Mouse (Mus musculus): ENCODE results near the gene 4933411K16Rik.
A peak's percentile ranks its signal among the peaks of the same experiment; 100 is the strongest.

4933411K16Rik gene

GRCm38 (mm10) chr19:42051948-42052347 lies at the start of gene 4933411K16Rik:
TSS of gene 4933411K16Rik (plus strand) at chr19:42052248.
- DNase-seq, result no peak

- DNase-seq, result no peak
Observed at GRCm38 (mm10) chr19:42004258-42004657, 47.8 kb upstream of the 4933411K16Rik start.

GRCm38 (mm10) chr19:42005616-42006015 lies 46.4 kb upstream of the 4933411K16Rik start:
- no peak for DNase-seq

GRCm38 (mm10) chr19:42006568-42006967 lies 45.5 kb upstream of the 4933411K16Rik start:
- no peak for DNase-seq

- DNase-seq, result no peak
Observed at GRCm38 (mm10) chr19:42008586-42008985, 43.5 kb upstream of the 4933411K16Rik start.

- DNase-seq, result no peak
Observed at GRCm38 (mm10) chr19:42009067-42009466, 43.0 kb upstream of the 4933411K16Rik start.

- DNase-seq, result no peak
Observed at GRCm38 (mm10) chr19:42010436-42010835, 41.6 kb upstream of the 4933411K16Rik start.

- no peak for DNase-seq
Observed at GRCm38 (mm10) chr19:42011123-42011522, 40.9 kb upstream of the 4933411K16Rik start.

- DNase-seq, result no peak
Observed at GRCm38 (mm10) chr19:42014231-42014825, 37.7 kb upstream of the 4933411K16Rik start.

- no peak for DNase-seq
Observed at GRCm38 (mm10) chr19:42015001-42015400, 37.0 kb upstream of the 4933411K16Rik start.

- no peak for DNase-seq
Observed at GRCm38 (mm10) chr19:42016251-42016650, 35.8 kb upstream of the 4933411K16Rik start.

GRCm38 (mm10) chr19:42016840-42017239 lies 35.2 kb upstream of the 4933411K16Rik start:
- DNase-seq, result no peak

- DNase-seq, result no peak
Observed at GRCm38 (mm10) chr19:42017399-42018247, 34.4 kb upstream of the 4933411K16Rik start.

- peak; percentile 47 for DNase-seq
Observed at GRCm38 (mm10) chr19:42019011-42019522, 33.0 kb upstream of the 4933411K16Rik start.

- no peak for DNase-seq
Observed at GRCm38 (mm10) chr19:42021681-42022541, 30.1 kb upstream of the 4933411K16Rik start.

- DNase-seq, result no peak
Observed at GRCm38 (mm10) chr19:42022542-42022848, 29.6 kb upstream of the 4933411K16Rik start.

- peak; percentile 78 for DNase-seq
Observed at GRCm38 (mm10) chr19:42026158-42026557, 25.9 kb upstream of the 4933411K16Rik start.

- DNase-seq, result no peak
Observed at GRCm38 (mm10) chr19:42031112-42031511, 20.9 kb upstream of the 4933411K16Rik start.

- DNase-seq, result no peak
Observed at GRCm38 (mm10) chr19:42033611-42034010, 18.4 kb upstream of the 4933411K16Rik start.

- DNase-seq, result no peak
Observed at GRCm38 (mm10) chr19:42034146-42034775, 17.8 kb upstream of the 4933411K16Rik start.

GRCm38 (mm10) chr19:42034881-42035455 lies 17.1 kb upstream of the 4933411K16Rik start:
- peak; percentile 24 for DNase-seq
